Mouse (Mus musculus): ENCODE measurements at regions not wholly inside any gene's neighbourhood (a gene's known extent, or its start where the extent isn't known, plus 50 kb on each side); places are given as distances from the start of the nearest gene placed in this dataset.
A peak's percentile ranks its signal among the peaks of the same experiment; 100 is the strongest.

DNA sequence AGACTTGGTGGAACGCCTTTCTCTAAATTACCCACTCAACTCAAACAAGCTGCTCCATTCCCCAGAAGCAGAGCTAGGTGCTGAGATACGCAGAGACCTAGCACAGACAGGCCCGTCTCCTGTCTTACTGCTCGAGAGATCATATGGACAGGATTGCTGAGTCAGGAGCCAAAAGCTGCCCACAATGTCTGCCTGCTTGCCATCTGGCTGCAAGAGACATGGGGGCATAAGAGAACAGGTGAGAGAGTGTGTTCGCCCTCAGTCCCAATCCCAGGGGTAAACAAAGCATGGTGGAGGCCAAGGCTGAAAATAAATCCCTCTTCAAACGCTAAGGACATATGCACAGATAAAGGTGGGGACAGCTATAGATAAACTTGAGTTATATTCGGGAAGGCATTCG lies 234.0 kb upstream of the Ppargc1a start:
- no peak for DNase-seq
- Histone ChIP-seq H3K4me3 (ENCODE audit: insufficient read depth, low read depth, low read length) (no peak overlapping the region), H3K27me3 (replicated peaks; ENCODE audit: control insufficient read depth, insufficient read depth, low read length) (no peaks in the 10 kb centered on the region), H3K4me1 (ENCODE audit: control insufficient read depth, insufficient read depth, low read length) (no peaks in the 10 kb centered on the region), H3K27ac (ENCODE audit: insufficient read depth, low read depth, low read length) (no peak overlapping the region), H3K36me3 (ENCODE audit: control insufficient read depth, insufficient read depth, low read length) (no peaks in the 10 kb centered on the region)
- TF ChIP-seq POLR2A (IDR thresholded peaks at IDR 0.05; ENCODE audit: low read depth, low read length) (no peak), CTCF (conservative IDR thresholded peaks at IDR 0.05; ENCODE audit: insufficient read depth, insufficient read length, low read depth, low read length) (no peak)
- 90% methylated on average over 8 of the region's 8 CpGs for WGBS

- WGBS = 31% methylated on average over 6 of the region's 6 CpGs
- peak overlapping the region; percentile 55; the same call in 1 of the 2 replicates for H3K27ac ChIP-seq (ENCODE audit: insufficient read depth, low read depth, low read length)
- no peaks in the 10 kb centered on the region for H3K4me1 ChIP-seq (ENCODE audit: control insufficient read depth, insufficient read depth, low read length)
- no peaks in the 10 kb centered on the region for H3K36me3 ChIP-seq (ENCODE audit: control insufficient read depth, insufficient read depth, low read length)
- H3K4me3 ChIP-seq (ENCODE audit: insufficient read depth, low read depth, low read length) = no peak overlapping the region
- DNase-seq = peak; percentile 63
- H3K27me3 ChIP-seq (replicated peaks; ENCODE audit: control insufficient read depth, insufficient read depth, low read length) = no peaks in the 10 kb centered on the region
- TF ChIP-seq POLR2A (IDR thresholded peaks at IDR 0.05; ENCODE audit: low read depth, low read length) (no peak), CTCF (conservative IDR thresholded peaks at IDR 0.05; ENCODE audit: insufficient read depth, insufficient read length, low read depth, low read length) (no peak)
Observed at GRCm38 (mm10) chr5:51799371-51800035, 232.0 kb upstream of the Ppargc1a start.

DNA sequence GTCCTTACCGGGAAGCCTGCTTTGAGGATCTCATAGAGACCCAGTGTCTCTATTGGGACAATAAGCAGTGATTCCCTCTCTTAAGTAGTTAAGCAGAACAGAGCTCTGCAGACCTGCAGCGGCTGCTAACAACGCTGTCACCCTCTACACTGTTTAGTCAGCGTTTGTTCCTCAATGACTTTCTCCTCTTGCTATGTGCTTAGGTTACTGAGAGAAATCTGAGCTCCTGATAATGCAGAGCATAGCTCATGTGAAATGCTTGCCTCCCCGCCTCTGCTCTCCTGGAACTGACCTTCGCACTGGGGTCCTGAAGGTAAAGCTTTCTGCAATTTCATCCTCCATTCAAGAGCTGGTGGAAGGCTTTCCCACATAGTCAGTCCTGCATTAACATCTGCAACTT lies 226.6 kb upstream of the Ppargc1a start:
- TF ChIP-seq POLR2A (IDR thresholded peaks at IDR 0.05; ENCODE audit: low read depth, low read length) (no peak), CTCF (conservative IDR thresholded peaks at IDR 0.05; ENCODE audit: insufficient read depth, insufficient read length, low read depth, low read length) (no peak)
- no peak overlapping the region for H3K4me3 ChIP-seq (ENCODE audit: insufficient read depth, low read depth, low read length)
- WGBS = 32% methylated on average over 6 of the region's 6 CpGs
- no peaks in the 10 kb centered on the region for H3K36me3 ChIP-seq (ENCODE audit: control insufficient read depth, insufficient read depth, low read length)
- no peak overlapping the region for H3K27ac ChIP-seq (ENCODE audit: insufficient read depth, low read depth, low read length)
- no peaks in the 10 kb centered on the region for H3K27me3 ChIP-seq (replicated peaks; ENCODE audit: control insufficient read depth, insufficient read depth, low read length)
- no peaks in the 10 kb centered on the region for H3K4me1 ChIP-seq (ENCODE audit: control insufficient read depth, insufficient read depth, low read length)
- DNase-seq = no peak

DNA sequence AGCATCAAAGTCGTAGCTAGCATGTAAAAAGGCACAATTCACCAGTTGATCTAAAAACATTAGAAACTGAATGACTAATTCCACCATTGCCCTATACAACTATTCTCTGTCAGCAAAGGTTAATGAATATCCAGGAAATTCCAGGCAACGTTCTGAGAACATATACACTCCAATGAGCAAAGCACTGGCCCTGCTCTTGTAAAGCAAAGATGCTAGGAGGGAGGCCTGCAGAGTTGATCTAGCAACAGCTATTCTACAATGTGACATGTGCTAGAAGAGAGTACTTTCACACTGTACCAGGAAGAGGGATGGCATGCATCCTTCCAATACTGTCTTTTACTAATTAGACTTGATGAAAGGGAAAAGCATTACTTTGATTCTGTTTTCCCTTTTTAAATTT lies 225.4 kb upstream of the Ppargc1a start:
- no peak for DNase-seq
- WGBS = 31% methylated on average over 2 of the region's 2 CpGs
- Histone ChIP-seq H3K27me3 (replicated peaks; ENCODE audit: control insufficient read depth, insufficient read depth, low read length) (no peaks in the 10 kb centered on the region), H3K36me3 (ENCODE audit: control insufficient read depth, insufficient read depth, low read length) (no peaks in the 10 kb centered on the region), H3K27ac (ENCODE audit: insufficient read depth, low read depth, low read length) (no peak overlapping the region), H3K4me3 (ENCODE audit: insufficient read depth, low read depth, low read length) (no peak overlapping the region), H3K4me1 (ENCODE audit: control insufficient read depth, insufficient read depth, low read length) (no peaks in the 10 kb centered on the region)
- TF ChIP-seq POLR2A (IDR thresholded peaks at IDR 0.05; ENCODE audit: low read depth, low read length) = no peak
- no peak for TF ChIP-seq CTCF (conservative IDR thresholded peaks at IDR 0.05; ENCODE audit: insufficient read depth, insufficient read length, low read depth, low read length)

- H3K4me3 ChIP-seq (ENCODE audit: insufficient read depth, low read depth, low read length) = no peak overlapping the region
- H3K4me1 ChIP-seq (ENCODE audit: control insufficient read depth, insufficient read depth, low read length) = no peaks in the 10 kb centered on the region
- 59% methylated on average over 6 of the region's 6 CpGs for WGBS
- no peak overlapping the region for H3K27ac ChIP-seq (ENCODE audit: insufficient read depth, low read depth, low read length)
- H3K36me3 ChIP-seq (ENCODE audit: control insufficient read depth, insufficient read depth, low read length) = no peaks in the 10 kb centered on the region
- no peaks in the 10 kb centered on the region for H3K27me3 ChIP-seq (replicated peaks; ENCODE audit: control insufficient read depth, insufficient read depth, low read length)
- TF ChIP-seq CTCF (conservative IDR thresholded peaks at IDR 0.05; ENCODE audit: insufficient read depth, insufficient read length, low read depth, low read length) (no peak), POLR2A (IDR thresholded peaks at IDR 0.05; ENCODE audit: low read depth, low read length) (no peak)
- no peak for DNase-seq
Observed at GRCm38 (mm10) chr5:51788768-51789167, 221.2 kb upstream of the Ppargc1a start.

DNA sequence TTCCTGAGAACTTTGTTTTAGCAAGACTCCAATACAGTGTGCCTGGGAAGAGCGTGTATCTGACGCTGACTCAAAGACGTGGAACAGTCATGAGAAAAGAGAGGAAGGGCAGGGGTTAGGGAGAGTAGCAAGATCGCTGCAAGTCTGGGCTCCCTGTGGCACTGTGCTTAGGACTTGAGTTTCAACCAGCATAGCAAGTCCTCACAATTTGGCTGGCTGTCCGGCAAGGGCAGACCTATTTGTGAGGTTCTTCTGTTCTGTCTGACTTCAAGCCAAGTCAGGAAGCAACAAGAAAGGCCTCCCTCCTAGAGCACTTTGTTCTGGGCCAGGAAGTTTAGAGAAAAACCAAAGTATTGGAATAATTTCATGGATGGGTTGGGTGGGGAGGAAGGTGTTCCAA lies 216.0 kb upstream of the Ppargc1a start:
- Histone ChIP-seq H3K27ac (ENCODE audit: insufficient read depth, low read depth, low read length) (no peak overlapping the region), H3K4me1 (ENCODE audit: control insufficient read depth, insufficient read depth, low read length) (no peaks in the 10 kb centered on the region), H3K36me3 (ENCODE audit: control insufficient read depth, insufficient read depth, low read length) (no peaks in the 10 kb centered on the region), H3K27me3 (replicated peaks; ENCODE audit: control insufficient read depth, insufficient read depth, low read length) (no peaks in the 10 kb centered on the region), H3K4me3 (ENCODE audit: insufficient read depth, low read depth, low read length) (no peak overlapping the region)
- WGBS = 59% methylated on average over 5 of the region's 5 CpGs
- TF ChIP-seq POLR2A (IDR thresholded peaks at IDR 0.05; ENCODE audit: low read depth, low read length) = no peak
- no peak for DNase-seq

- TF ChIP-seq POLR2A (IDR thresholded peaks at IDR 0.05; ENCODE audit: low read depth, low read length) (no peak), CTCF (conservative IDR thresholded peaks at IDR 0.05; ENCODE audit: insufficient read depth, insufficient read length, low read depth, low read length) (no peak)
Observed at GRCm38 (mm10) chr5:51783099-51783498, 215.6 kb upstream of the Ppargc1a start.

More at GRCm38 (mm10) chr5:51783099-51783498, 215.6 kb upstream of the Ppargc1a start:
- no peak overlapping the region for H3K27ac ChIP-seq (ENCODE audit: insufficient read depth, low read depth, low read length)
- WGBS = 58% methylated on average over 9 of the region's 9 CpGs
- H3K4me1 ChIP-seq (ENCODE audit: control insufficient read depth, insufficient read depth, low read length) = no peaks in the 10 kb centered on the region
- no peak overlapping the region for H3K4me3 ChIP-seq (ENCODE audit: insufficient read depth, low read depth, low read length)
- no peaks in the 10 kb centered on the region for H3K36me3 ChIP-seq (ENCODE audit: control insufficient read depth, insufficient read depth, low read length)
- no peaks in the 10 kb centered on the region for H3K27me3 ChIP-seq (replicated peaks; ENCODE audit: control insufficient read depth, insufficient read depth, low read length)
- no peak for DNase-seq
